Mouse (Mus musculus): ENCODE results near the gene Nfkb2. TPM values are rescaled to one million over a fixed set of nuclear protein-coding genes. Genes with fewer than 3 reads are reported as not detected.

The Nfkb2 gene
- polyA plus RNA-seq, 2 experiments from 2014 or later, result 17.3 to 18.8 TPM

GRCm38 (mm10) chr19:46322996-46323572 is 19.0 kb downstream of the Nfkb2 start:
- no peak for ATAC-seq

GRCm38 (mm10) chr19:46323716-46324115 is 19.6 kb downstream of the Nfkb2 start:
- no peak for ATAC-seq

- ATAC-seq, result no peak
These were observed 20.2 kb downstream of the Nfkb2 start for GRCm38 (mm10) chr19:46324366-46324765.

GRCm38 (mm10) chr19:46324918-46325317 is 20.8 kb downstream of the Nfkb2 start:
- ATAC-seq, result no peak

GRCm38 (mm10) chr19:46326019-46326755 is 22.1 kb downstream of the Nfkb2 start:
- ATAC-seq, result no peak

GRCm38 (mm10) chr19:46326756-46327305 is 22.7 kb downstream of the Nfkb2 start, which contains the start of gene Psd:
Psd (minus strand) TSS chr19:46327156.
- ATAC-seq, result no peak

- no peak for ATAC-seq
These were observed 23.5 kb downstream of the Nfkb2 start for GRCm38 (mm10) chr19:46327531-46328064.

- ATAC-seq, result peak; percentile 78
These were observed 24.2 kb downstream of the Nfkb2 start, which contains the start of gene Fbxl15 for GRCm38 (mm10) chr19:46328081-46329030. Fbxl15 (plus strand) TSS chr19:46328184.

- ATAC-seq, result peak; percentile 9
These were observed 25.0 kb downstream of the Nfkb2 start for GRCm38 (mm10) chr19:46329031-46329641.

- no peak for ATAC-seq
These were observed 25.8 kb downstream of the Nfkb2 start for GRCm38 (mm10) chr19:46329951-46330350.

GRCm38 (mm10) chr19:46330696-46331095 is 26.6 kb downstream of the Nfkb2 start:
- ATAC-seq, result no peak

GRCm38 (mm10) chr19:46331326-46331725 is 27.2 kb downstream of the Nfkb2 start:
- no peak for ATAC-seq

- ATAC-seq, result no peak
These were observed 27.8 kb downstream of the Nfkb2 start for GRCm38 (mm10) chr19:46331936-46332335.

- no peak for ATAC-seq
These were observed 28.7 kb downstream of the Nfkb2 start for GRCm38 (mm10) chr19:46332721-46333339.

GRCm38 (mm10) chr19:46333906-46334305 is 29.8 kb downstream of the Nfkb2 start:
- no peak for ATAC-seq

GRCm38 (mm10) chr19:46337719-46338330 is 33.7 kb downstream of the Nfkb2 start:
- no peak for ATAC-seq

GRCm38 (mm10) chr19:46338331-46338936 is 34.3 kb downstream of the Nfkb2 start, which contains the start of gene Cuedc2:
Cuedc2 (minus strand) TSS chr19:46338702.
- ATAC-seq, result peak; percentile 98

GRCm38 (mm10) chr19:46338942-46339286 is 34.8 kb downstream of the Nfkb2 start:
- no peak for ATAC-seq

GRCm38 (mm10) chr19:46339287-46339971 is 35.3 kb downstream of the Nfkb2 start:
- no peak for ATAC-seq

Measured in CD4-positive, CD25-positive, alpha-beta regulatory T cell, adult 4 months (primary cell).